Mouse (Mus musculus): ENCODE results near the gene Otud1.

Otud1 gene

DNA sequence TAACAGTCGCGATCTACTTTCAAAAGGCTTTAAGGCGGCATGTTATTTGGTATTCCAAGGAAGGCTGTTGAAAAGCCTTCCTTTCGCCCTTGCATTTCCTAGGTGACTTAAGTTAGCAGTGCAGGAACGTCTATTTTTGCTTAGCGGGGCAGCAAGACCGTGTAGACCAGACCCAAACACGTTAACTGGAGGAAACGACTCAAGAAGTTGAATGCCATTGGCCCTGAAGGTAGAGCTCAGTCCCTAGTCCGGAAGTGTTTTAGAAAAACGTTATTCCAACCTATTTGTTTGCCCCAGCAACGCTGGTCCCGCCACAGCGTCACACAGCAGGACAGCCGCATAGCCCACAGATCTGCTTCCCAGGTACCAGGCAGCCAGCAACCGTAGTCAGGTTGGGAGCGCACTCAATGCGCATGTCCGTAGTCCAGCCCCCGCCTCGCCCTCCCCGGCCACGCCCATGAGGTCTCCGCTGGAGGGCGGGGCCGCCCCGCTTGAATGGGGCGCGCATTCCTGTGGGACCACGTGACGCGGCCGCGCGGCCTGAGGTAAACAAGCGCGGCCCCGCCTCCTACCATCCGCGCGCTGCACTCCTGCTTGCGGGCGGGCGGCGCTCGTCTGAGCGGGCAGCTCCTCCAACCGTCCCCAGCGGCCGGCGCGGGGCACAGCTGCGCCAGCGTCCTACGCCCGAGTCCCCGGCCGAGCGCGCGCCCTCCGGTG, at the start of gene Otud1:
TSS of gene Otud1 (plus strand) at position 595 of the 717 bp plus-strand sequence.
- peak; percentile 99 for DNase-seq (ENCODE audit: low read depth, low spot score)

DNA sequence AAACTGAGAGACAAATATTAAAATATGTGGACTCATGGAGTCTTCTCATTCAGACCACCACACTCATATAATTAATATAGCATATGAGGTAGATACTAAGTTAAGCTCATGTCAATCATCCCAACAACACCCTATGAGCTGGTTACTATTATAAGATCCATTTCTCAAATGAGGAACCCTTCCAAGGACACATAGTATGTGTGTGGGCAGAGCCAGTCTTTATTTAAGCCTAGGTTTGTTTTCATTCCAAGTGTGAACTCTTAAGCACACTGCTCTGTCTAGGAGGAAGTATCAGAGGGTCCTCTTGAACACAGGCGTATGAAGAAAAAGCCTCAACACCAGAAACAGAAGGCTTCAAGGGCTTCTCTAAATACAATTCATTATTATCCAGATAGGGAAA, 49.7 kb upstream of the Otud1 start:
- DNase-seq (ENCODE audit: low read depth, low spot score) = no peak

DNA sequence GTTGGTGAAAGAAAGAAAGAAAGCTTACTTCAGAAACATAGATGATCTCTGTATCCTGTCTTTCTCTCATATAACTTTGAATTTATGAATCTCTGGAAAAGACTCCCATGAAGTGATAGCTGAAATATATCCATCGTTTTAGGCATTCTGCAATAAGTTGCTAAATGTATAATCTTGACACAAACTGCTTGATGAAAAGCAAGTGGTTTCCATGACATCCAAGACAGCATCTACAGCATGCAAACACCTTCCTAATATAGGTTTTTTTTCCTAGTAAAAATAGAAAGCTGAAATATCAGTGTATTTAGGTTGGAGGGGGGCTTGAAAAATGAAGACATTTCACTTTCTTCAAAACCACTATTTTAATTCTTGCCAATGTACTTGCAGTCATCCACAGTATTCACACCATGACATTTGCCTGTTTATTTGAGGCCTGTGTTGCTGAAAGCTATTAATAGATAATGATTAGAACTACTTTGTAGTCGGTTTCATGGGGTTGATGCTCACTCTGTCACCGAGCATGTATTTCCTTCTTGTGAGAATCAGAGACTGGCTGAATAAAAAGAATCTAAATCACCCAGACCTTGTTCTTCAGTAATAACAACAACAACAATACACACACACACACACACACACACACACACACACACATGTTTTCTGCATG, 49.0 kb upstream of the Otud1 start:
- no peak for DNase-seq (ENCODE audit: low read depth, low spot score)

DNA sequence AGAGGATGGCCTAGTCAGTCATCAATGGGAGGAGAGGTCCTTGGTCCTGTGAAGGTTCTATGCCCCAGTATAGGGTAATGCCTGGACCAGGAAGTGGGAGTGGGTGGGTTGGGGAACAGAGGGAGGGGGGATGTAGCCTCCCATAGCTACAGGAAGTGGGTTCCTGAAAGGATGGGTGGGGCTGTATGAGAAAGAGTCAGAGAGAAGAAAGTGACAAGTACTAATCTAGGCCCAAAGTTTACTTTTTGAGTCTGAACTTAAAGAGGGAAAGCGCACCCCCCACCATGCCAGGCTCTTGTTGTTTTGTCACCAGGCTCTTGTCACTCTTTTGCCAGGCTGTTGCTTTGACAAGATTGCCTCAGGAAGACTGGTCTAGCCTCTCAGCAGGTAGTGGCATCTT, 35.5 kb upstream of the Otud1 start:
- no peak for DNase-seq (ENCODE audit: low read depth, low spot score)

DNA sequence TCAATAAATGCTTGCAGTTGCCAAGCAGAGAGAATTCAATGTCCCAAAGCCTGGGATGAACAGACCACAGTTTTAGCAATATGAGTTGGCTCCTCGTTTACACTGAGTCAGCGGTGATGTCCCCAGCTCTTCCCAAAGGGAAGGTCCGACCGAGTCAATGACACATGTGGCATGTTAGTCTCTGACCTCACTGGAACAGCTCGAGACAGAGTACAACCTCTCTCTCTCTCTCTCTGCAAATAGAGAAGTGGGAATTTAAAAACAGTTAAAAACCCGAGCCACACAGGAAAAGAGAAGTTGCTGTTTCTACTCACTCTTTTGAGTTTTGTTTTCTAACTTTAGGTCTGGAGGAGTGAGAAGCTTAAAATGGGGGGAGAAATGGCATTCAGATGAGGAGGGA, 30.5 kb upstream of the Otud1 start:
- no peak for DNase-seq (ENCODE audit: low read depth, low spot score)

DNA sequence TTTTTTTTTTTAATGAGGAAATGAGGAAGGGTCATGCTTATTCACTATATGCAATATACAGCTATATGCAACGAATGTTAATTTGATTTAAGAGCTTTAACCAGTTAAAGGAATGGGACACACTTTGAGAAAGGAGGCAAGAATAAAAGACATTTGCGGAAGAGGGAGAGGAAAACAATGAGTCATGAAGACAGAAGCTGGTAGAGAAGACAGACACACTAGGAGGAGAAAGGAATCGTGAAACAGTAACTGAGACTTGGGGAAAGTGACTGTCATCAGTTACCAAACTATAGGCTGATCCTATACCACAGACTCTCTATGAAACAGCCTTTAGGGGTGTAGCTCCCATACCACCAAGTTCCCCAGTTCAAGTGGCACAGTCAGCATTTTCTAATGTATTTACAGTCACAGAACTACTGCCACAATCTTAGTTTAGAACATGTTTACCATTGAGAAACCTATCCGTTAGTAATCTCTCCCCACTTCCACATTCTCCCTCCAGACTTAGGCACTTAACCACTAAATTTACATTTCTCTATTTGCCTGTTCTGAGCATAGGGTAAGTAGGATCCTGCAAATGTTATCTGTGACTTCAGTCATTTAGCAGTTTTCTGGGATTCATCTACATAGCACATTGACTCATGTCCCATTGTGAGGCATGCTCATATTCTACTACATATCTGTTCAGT, 29.5 kb upstream of the Otud1 start:
- no peak for DNase-seq (ENCODE audit: low read depth, low spot score)

DNA sequence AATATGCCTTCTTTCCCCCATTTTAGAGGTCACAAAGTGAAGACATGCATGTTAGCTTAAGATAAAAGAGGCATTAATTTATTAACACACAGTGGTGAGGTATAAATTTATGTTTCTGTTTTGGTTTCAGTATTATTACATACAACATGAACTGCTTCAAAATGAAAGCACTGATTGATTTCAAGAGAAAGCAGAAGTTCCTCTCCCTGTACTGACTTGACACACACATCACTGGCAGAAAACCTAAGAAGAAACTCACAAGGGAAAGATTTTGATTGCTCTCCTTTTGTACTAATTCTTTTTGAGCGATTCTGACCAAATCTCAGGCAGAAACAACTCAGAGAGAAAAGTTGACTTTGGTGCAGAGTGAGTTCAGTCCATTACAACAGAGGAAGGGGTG, 27.0 kb upstream of the Otud1 start:
- no peak for DNase-seq (ENCODE audit: low read depth, low spot score)

DNA sequence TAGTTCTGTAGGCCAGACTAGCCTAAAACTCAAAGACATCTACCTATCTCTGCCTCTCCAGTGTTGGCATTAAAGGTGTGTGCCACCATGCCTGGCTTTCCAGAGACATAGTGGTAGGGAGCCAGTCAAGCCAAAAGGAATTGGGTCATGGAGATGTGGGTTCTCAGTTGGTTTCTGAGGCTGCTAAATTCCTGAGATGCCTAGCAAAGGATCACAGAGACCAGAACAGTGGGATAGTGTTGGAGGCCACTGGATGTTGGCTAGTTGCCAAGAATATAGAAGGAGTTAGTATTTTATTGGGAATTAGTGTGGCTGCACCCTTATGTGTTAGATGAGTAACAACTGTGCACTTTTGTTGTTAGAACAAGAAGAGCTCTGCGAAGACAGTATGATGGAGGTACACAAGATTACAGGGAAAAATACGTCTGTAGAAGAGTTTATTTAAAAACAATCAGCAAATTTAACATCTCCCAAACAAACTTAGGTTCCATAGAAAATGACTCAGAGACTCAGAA, 24.1 kb upstream of the Otud1 start:
- no peak for DNase-seq (ENCODE audit: low read depth, low spot score)

DNA sequence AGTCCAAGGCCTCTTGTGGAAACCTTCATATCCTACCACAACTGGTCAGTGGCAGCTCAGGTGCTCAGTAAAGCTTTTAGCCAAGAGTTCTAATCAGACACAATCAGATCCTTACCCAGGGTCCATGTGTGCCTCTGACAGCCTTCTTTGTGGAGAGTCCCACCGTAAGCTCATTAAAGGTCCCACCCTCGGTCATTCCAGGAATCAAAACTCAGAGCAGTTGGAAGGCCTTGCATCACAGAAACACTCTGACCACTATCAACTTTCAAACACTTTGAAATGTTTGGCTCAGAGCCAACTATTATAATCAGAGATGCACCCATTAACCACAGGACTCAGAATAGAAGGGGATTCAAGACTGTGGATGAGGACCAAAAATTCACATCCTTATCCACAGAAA, 12.4 kb upstream of the Otud1 start:
- DNase-seq (ENCODE audit: low read depth, low spot score) = no peak

DNA sequence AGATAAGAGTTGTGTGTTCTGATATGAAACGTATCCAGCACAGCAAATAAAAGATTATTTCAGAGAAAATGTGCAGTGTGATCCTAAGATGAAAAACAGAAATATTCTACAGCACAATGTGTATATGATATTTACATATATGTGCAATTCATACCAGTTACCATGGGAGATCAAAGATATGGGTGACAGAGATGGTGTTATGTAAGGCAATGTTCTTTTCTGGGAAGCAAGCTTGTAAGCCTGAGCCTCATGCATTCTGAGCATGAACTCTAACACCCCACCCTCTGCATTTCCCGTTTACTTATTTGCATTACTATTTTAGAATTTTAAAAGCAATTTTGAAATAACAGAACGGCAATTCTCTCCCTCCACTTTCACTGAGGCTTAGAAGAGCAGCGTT, 11.4 kb upstream of the Otud1 start:
- DNase-seq (ENCODE audit: low read depth, low spot score) = no peak

DNA sequence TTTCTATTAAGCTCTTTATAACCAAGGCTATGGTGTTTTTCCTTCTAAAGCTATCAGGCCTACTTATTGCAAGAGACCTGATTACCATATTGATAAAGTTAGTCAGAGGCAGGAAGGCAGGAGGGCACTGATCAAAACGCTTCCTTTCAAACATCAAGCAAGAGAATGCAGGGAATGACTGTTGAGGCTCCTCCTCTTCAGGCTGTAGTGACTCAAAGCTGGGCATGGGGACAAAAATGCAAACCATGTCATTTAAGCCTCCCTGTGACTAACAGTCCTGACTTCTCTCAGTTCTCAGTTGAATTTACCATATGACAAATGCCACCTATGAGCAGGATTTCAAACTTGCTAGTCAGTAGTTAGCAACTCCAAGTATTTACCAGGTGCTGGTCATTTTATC, 10.6 kb upstream of the Otud1 start:
- DNase-seq (ENCODE audit: low read depth, low spot score) = no peak

DNA sequence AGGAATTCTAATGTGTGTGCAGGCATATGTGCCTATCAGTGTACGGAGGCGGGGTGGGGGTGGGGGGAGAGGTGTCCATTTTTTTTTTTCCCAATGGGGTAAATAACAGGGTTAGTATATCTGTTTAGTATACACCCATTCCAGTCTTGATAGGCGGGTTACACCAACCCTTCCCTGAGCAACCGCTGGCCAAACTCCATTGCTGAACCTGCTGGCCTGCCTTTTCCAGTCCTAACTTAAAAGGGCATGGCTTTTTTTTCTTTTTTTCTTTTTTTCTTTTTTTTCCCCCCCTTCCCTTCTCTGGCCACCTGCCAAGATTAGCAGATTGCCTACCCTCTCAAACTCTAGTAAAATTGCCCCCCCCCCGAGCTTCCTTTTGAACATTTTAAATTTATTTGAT, 1.1 kb upstream of the Otud1 start:
- DNase-seq (ENCODE audit: low read depth, low spot score) = no peak

DNA sequence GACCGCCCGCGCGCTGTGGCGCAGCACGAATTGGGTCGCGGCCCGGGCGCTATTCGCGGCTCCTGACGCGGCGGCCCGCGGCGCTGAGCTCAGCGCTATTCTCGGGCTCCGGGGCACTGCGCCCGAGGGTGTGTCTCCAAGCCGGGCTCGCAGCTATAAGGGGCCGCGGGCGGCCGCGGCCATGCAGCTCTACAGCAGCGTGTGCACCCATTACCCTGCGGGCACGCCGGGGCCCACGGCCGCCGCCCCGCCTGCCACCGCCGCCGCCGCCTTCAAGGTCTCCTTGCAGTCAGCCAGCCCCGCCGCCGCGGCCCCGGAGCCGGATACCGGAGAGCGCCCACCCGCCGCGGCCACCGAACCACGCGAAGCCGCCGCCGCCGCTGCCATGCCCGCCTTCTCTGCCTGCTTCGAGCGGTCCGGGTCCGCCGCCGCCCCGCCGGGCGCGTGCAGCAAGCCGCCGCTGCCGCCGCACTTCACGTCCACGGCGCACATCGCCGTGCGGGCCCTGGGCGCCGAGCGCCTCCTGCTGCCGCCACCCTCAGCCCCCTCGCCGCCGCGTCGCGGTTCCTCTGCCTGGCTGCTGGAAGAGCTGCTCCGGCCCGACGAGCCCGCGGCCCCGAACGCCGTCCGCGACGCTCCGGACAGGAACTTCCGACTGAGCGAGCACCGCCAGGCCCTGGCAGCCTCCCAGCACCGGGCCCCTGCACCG, 483 bp downstream of the Otud1 start:
- DNase-seq (ENCODE audit: low read depth, low spot score) = peak; percentile 90

DNA sequence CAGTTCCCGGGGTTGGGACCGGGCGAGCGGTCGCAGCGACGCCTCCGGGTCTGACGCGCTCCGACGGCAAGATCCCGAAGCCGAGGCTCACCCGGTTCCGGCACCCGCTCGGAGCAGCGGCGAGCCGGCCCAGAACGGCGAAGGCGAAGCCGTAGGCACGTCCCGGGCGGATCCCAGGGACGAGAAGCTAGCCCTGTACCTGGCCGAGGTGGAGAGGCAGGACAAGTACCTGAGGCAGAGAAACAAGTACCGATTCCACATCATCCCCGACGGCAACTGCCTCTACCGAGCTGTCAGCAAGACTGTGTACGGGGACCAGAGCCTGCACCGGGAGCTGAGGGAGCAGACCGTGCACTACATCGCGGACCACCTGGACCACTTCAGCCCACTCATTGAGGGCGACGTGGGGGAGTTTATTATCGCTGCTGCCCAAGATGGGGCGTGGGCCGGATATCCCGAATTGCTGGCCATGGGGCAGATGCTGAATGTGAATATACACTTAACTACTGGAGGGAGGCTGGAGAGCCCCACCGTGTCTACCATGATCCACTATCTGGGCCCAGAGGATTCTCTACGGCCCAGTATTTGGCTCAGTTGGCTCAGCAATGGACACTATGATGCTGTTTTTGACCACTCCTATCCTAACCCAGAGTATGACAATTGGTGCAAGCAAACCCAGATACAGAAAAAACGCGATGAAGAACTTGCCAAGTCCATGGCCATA, 1.3 kb downstream of the Otud1 start:
- DNase-seq (ENCODE audit: low read depth, low spot score) = peak; percentile 55

DNA sequence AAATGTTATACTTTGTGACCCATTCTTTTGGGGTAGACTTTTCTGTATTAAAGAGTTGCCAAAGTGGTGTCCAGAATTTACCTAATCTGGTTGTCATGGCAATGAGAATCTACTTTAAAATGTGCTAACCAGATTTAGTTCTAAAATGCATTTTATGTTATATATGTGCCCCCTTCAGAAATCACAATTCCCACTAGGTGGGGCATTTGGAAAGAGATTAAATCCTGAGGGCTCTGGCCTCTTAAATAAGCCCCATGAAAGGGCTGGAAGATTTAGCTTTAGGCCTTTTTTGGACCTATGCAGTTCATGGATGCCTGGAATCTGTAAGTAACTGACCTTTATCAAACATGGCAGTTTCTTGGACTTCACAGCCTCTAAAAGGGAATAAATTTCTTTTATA, 3.3 kb downstream of the Otud1 start:
- no peak for DNase-seq (ENCODE audit: low read depth, low spot score)

DNA sequence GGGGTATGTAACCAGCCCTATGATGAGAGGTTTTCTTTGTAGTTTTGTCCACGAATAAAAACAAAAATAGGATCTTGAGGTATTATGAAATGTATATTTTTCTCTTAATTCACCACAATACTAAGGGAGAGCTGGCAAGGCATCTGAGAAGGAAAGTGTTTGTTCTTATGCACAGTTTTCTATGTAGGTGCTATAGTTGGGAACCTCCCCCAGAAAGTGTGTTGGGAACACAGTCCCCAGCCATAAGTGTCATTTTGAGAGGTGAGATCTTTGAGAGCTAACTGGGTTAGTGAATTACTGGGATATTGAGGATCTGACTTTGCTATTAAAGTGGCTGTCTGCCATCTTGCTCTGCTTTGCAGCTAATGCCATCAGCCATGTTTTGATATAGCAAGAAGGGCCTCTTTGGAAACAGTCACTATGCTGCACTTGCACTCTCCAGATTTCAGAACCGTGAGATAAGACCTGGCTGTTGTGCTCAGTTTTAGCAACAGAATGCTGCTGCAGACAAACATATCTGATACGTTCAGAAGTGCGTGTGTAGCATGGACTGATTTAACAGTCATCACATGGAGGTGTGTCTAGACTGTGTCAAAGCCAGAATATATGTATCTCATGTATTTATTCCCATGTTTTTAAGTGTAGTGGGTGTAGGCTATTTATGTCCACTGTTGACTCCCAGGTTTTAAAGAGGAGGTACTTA, 5.7 kb downstream of the Otud1 start:
- DNase-seq (ENCODE audit: low read depth, low spot score) = no peak

DNA sequence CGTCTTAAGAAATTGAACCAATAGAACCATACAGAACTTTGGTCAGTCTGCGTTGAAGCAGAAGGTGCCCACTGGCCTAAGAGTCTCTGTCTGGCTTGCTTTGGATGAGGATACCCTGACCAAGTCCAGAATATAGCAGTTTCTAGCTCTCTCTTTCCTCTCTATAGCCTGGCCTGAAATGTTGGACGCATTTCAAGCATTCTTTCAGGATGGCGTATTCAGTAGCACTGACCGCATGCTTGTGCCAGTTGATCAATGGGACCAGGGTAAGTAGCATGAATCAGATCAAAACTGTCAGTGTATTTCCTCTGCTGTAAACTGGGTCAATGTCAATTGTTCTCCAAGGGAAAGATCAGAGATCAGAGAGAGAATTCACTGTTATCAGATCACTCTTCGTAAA, 6.6 kb downstream of the Otud1 start:
- no peak for DNase-seq (ENCODE audit: low read depth, low spot score)

DNA sequence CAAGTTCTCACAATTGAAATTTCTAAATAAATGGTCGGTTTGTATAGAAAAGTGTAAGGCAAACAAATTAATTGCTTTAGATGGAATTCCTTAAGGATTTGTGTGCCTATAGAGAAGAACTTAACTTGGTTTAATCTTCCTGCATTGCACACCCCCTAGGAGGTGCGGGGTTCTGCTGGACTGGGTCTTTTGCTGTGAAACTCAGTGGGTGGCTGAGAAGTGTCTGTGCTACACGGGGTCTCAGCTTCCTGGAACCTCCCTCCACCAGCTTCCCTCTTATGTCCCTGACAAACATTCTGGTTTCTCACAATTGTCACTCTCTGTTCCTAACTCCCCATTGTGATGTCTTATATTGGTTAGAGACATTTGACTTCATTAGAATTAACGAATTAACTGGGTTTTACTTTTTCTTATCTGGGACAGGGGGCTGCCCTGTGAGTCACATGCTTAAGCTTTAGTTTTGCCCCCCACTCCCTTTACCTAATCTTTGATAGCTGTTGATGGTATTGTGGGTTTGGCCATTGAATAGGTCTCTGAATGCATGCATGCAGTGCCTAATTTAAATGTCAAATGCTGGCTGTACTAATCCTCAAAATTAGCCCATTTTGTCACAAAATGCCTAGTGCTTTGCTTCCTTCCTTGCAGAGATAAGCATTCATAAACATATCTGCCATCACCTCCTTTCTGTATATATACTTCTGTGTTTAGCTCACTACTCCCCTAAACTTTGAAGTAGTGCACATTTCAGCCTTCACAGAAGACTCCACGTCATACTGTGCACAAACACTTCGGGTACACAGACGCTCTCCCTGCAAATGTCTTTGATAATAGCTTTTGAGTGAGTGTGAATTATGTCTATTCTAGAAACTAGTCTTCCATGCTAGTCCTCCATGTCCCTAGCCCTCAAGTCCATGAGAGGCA, 7.3 kb downstream of the Otud1 start:
- DNase-seq (ENCODE audit: low read depth, low spot score) = no peak

DNA sequence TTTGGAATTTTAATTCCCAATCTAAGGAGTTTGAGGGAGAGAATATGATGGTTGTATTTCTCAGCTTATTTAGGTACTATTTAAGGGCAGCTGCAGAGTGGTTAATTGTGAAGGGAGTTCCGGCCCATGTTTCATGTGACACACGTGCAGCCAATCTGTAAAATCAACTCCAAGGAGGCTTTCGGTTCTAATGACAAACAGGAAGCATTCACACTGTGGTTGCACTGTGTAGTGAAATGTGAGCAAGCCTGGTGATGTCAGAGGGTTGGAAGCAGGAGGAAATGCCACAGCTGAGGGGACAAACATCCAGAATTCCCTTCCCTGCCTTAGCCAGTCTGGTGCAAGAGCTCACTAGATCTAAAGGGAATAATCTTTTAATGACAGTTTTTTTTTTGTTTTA, 8.3 kb downstream of the Otud1 start:
- DNase-seq (ENCODE audit: low read depth, low spot score) = no peak
